Mouse (Mus musculus) spleen, adult 2 months (tissue): ENCODE results near the gene Cacng7.
"Not testable (repeated sequence)": the region's sequence is repeated elsewhere in the genome, so short reads cannot be mapped to it uniquely, and the experiment has no call there.

ENCODE experiments used
- CTCF ChIP-seq: fragments of 200-500 bp; IDR thresholded peaks from 2 replicates; pipeline ENCODE4 v1.5.1; 2011; ENCODE audit warnings: mild to moderate bottlenecking, inconsistent platforms; ENCODE audit not compliant: insufficient read depth, insufficient read length, insufficient replicate concordance; ENCODE audit errors: extremely low read depth
- POLR2A ChIP-seq: fragments of 200-500 bp; IDR thresholded peaks from 2 replicates; pipeline ENCODE4 v1.6.1; 2011; ENCODE audit warnings: low read depth, low read length, inconsistent platforms

- not testable (repeated sequence) for TF ChIP-seq CTCF, POLR2A
Measured at GRCm38 (mm10) chr7:3398363-3398762, 65.6 kb downstream of the Cacng7 start.
